Mouse (Mus musculus): Measurements from ENCODE around the gene Rbfox3. TPM values are rescaled to one million over a fixed set of nuclear protein-coding genes. Genes with fewer than 3 reads are reported as not detected.

Gene Rbfox3
- polyA plus RNA-seq, 1 experiment from 2014 or later = 0.13 TPM

- TF ChIP-seq CTCF (IDR thresholded peaks at IDR 0.05; ENCODE audit: low read depth) = no peak
- no peak overlapping the region for H3K9ac ChIP-seq
- no peaks in the 10 kb centered on the region for H3K36me3 ChIP-seq (ENCODE audit: insufficient read depth)
- no peak overlapping the region for H3K27ac ChIP-seq (ENCODE audit: low read depth)
- no peak overlapping the region for H3K4me3 ChIP-seq (ENCODE audit: low read depth, low read length)
- H3K9me3 ChIP-seq (ENCODE audit: low read depth, low read length) = no peaks in the 10 kb centered on the region
- no peak for ATAC-seq (ENCODE audit: insufficient read depth)
- no peaks in the 10 kb centered on the region for H3K4me1 ChIP-seq (ENCODE audit: insufficient read depth)
- DNase-seq = peak; percentile 87
- WGBS = 2% methylated on average over 16 of the region's 16 CpGs
- peaks cover 3% of the 10 kb centered on the region; the same call in 1 of the 2 replicates for H3K27me3 ChIP-seq (ENCODE audit: insufficient read depth, low read length)
- no peak overlapping the region for H3K4me2 ChIP-seq
These were observed 226.0 kb downstream of the Rbfox3 start for GRCm38 (mm10) chr11:118685397-118685796.

GRCm38 (mm10) chr11:118684665-118685064, 226.7 kb downstream of the Rbfox3 start:
- Histone ChIP-seq H3K4me2 (no peak overlapping the region), H3K27me3 (ENCODE audit: insufficient read depth, low read length) (peaks cover 8% of the 10 kb centered on the region; the same call in 1 of the 2 replicates), H3K36me3 (ENCODE audit: insufficient read depth) (no peaks in the 10 kb centered on the region), H3K9ac (no peak overlapping the region), H3K27ac (ENCODE audit: low read depth) (no peak overlapping the region), H3K4me3 (ENCODE audit: low read depth, low read length) (no peak overlapping the region), H3K9me3 (ENCODE audit: low read depth, low read length) (no peaks in the 10 kb centered on the region), H3K4me1 (ENCODE audit: insufficient read depth) (no peaks in the 10 kb centered on the region)
- DNase-seq = no peak
- no peak for TF ChIP-seq CTCF (IDR thresholded peaks at IDR 0.05; ENCODE audit: low read depth)
- 53% methylated on average over 4 of the region's 4 CpGs for whole genome bisulfite sequencing
- ATAC-seq (ENCODE audit: insufficient read depth) = no peak

GRCm38 (mm10) chr11:118680699-118681098, 230.7 kb downstream of the Rbfox3 start:
- ATAC-seq (ENCODE audit: insufficient read depth) (no peak), DNase-seq (no peak)
- 76% methylated on average over 10 of the region's 10 CpGs for WGBS
- no peak for TF ChIP-seq CTCF (IDR thresholded peaks at IDR 0.05; ENCODE audit: low read depth)
- H3K4me2 ChIP-seq = no peak overlapping the region
- peaks cover 22% of the 10 kb centered on the region; the same call in 1 of the 2 replicates for H3K27me3 ChIP-seq (ENCODE audit: insufficient read depth, low read length)
- H3K9ac ChIP-seq = no peak overlapping the region
- H3K36me3 ChIP-seq (ENCODE audit: insufficient read depth) = no peaks in the 10 kb centered on the region
- no peak overlapping the region for H3K4me3 ChIP-seq (ENCODE audit: low read depth, low read length)
- H3K4me1 ChIP-seq (ENCODE audit: insufficient read depth) = no peaks in the 10 kb centered on the region
- no peaks in the 10 kb centered on the region for H3K9me3 ChIP-seq (ENCODE audit: low read depth, low read length)
- no peak overlapping the region for H3K27ac ChIP-seq (ENCODE audit: low read depth)

- ATAC-seq (ENCODE audit: insufficient read depth) = no peak
- Histone ChIP-seq H3K27me3 (ENCODE audit: insufficient read depth, low read length) (peaks cover 22% of the 10 kb centered on the region; the same call in 1 of the 2 replicates), H3K4me1 (ENCODE audit: insufficient read depth) (no peaks in the 10 kb centered on the region), H3K36me3 (ENCODE audit: insufficient read depth) (no peaks in the 10 kb centered on the region), H3K9ac (no peak overlapping the region), H3K4me2 (no peak overlapping the region), H3K27ac (ENCODE audit: low read depth) (no peak overlapping the region), H3K4me3 (ENCODE audit: low read depth, low read length) (no peak overlapping the region), H3K9me3 (ENCODE audit: low read depth, low read length) (no peaks in the 10 kb centered on the region)
- 61% methylated on average over 24 of the region's 24 CpGs for WGBS
- no peak for DNase-seq
- TF ChIP-seq CTCF (IDR thresholded peaks at IDR 0.05; ENCODE audit: low read depth) = no peak
These were observed 231.5 kb downstream of the Rbfox3 start for GRCm38 (mm10) chr11:118679736-118680410.

- Histone ChIP-seq H3K9ac (no peak overlapping the region), H3K4me3 (ENCODE audit: low read depth, low read length) (no peak overlapping the region), H3K9me3 (ENCODE audit: low read depth, low read length) (no peaks in the 10 kb centered on the region), H3K27ac (ENCODE audit: low read depth) (no peak overlapping the region), H3K36me3 (ENCODE audit: insufficient read depth) (no peaks in the 10 kb centered on the region), H3K27me3 (ENCODE audit: insufficient read depth, low read length) (peaks cover 22% of the 10 kb centered on the region; the same call in 1 of the 2 replicates), H3K4me1 (ENCODE audit: insufficient read depth) (no peaks in the 10 kb centered on the region), H3K4me2 (no peak overlapping the region)
- TF ChIP-seq CTCF (IDR thresholded peaks at IDR 0.05; ENCODE audit: low read depth) = no peak
- WGBS = 31% methylated on average over 20 of the region's 20 CpGs
- ATAC-seq (ENCODE audit: insufficient read depth) = no peak
- DNase-seq = no peak
These were observed 232.8 kb downstream of the Rbfox3 start for GRCm38 (mm10) chr11:118678515-118679104.

- DNase-seq = no peak
- ATAC-seq (ENCODE audit: insufficient read depth) = no peak
- Histone ChIP-seq H3K4me3 (ENCODE audit: low read depth, low read length) (no peak overlapping the region), H3K4me2 (no peak overlapping the region), H3K4me1 (ENCODE audit: insufficient read depth) (no peaks in the 10 kb centered on the region), H3K9ac (no peak overlapping the region), H3K36me3 (ENCODE audit: insufficient read depth) (no peaks in the 10 kb centered on the region), H3K9me3 (ENCODE audit: low read depth, low read length) (no peaks in the 10 kb centered on the region), H3K27ac (ENCODE audit: low read depth) (no peak overlapping the region), H3K27me3 (ENCODE audit: insufficient read depth, low read length) (peaks cover 22% of the 10 kb centered on the region; the same call in 1 of the 2 replicates)
- WGBS = 50% methylated on average over 8 of the region's 8 CpGs
- TF ChIP-seq CTCF (IDR thresholded peaks at IDR 0.05; ENCODE audit: low read depth) = no peak
These were observed 234.1 kb downstream of the Rbfox3 start for GRCm38 (mm10) chr11:118677277-118677676.

GRCm38 (mm10) chr11:118676364-118676763, 235.0 kb downstream of the Rbfox3 start:
- 76% methylated on average over 7 of the region's 7 CpGs for WGBS

More at GRCm38 (mm10) chr11:118676364-118676763, 235.0 kb downstream of the Rbfox3 start:
- Histone ChIP-seq H3K27ac (ENCODE audit: low read depth) (no peak overlapping the region), H3K4me1 (ENCODE audit: insufficient read depth) (no peaks in the 10 kb centered on the region), H3K9ac (no peak overlapping the region), H3K9me3 (ENCODE audit: low read depth, low read length) (no peaks in the 10 kb centered on the region), H3K27me3 (ENCODE audit: insufficient read depth, low read length) (peaks cover 22% of the 10 kb centered on the region; the same call in 1 of the 2 replicates), H3K4me3 (ENCODE audit: low read depth, low read length) (no peak overlapping the region), H3K36me3 (ENCODE audit: insufficient read depth) (no peaks in the 10 kb centered on the region), H3K4me2 (no peak overlapping the region)
- TF ChIP-seq CTCF (IDR thresholded peaks at IDR 0.05; ENCODE audit: low read depth) = no peak
- ATAC-seq (ENCODE audit: insufficient read depth) = no peak
- DNase-seq = no peak
